Mouse (Mus musculus) ES-Bruce4 (cell line): Measurements from ENCODE around the gene Fgf23.

Experiments used
- CTCF ChIP-seq: IDR thresholded peaks from one replicate; pipeline ENCODE4 v1.8.1; 2011; ENCODE audit warnings: low read depth, low read length
- EP300 ChIP-seq: IDR thresholded peaks from 2 replicates; pipeline ENCODE4 v1.6.1; 2011; ENCODE audit warnings: low read depth, low read length; ENCODE audit not compliant: insufficient read depth
- POLR2A ChIP-seq: IDR thresholded peaks from one replicate; pipeline ENCODE4 v1.8.1; 2011; ENCODE audit warnings: low read length; ENCODE audit not compliant: insufficient read depth

DNA sequence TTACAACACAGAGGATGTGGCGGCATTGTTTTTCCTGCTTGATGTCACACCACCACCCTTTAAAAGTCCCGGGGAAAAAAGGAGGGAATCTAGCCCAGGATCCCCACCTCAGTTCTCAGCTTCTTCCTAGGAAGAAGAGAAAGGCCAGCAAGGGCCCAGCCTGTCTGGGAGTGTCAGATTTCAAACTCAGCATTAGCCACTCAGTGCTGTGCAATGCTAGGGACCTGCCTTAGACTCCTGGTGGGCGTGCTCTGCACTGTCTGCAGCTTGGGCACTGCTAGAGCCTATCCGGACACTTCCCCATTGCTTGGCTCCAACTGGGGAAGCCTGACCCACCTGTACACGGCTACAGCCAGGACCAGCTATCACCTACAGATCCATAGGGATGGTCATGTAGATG is at the start of gene Fgf23:
- TF ChIP-seq EP300 (no peak), CTCF (no peak), POLR2A (no peak)
